Mouse (Mus musculus): ENCODE data around the gene Gm34653.

- TF ChIP-seq POLR2AphosphoS2 (IDR thresholded peaks at IDR 0.05; ENCODE audit: low read depth, low read length), result no peak
- no peak for TF ChIP-seq CTCF (conservative IDR thresholded peaks at IDR 0.05 in 1 of 2, IDR thresholded peaks at IDR 0.05 in 1 of 2; ENCODE audit: low read depth in 2 of 2, low read length in 2 of 2)
Measured at GRCm38 (mm10) chr2:34874271-34874670, 41.5 kb downstream of the Gm34653 start, which contains the start of gene Cutal.
